Mouse (Mus musculus) limb, embryonic 10.5 days (tissue): ENCODE results near the gene Kazn. TPM values are rescaled to one million over a fixed set of nuclear protein-coding genes. Genes with fewer than 3 reads are reported as not detected.
A peak's percentile ranks its signal among the peaks of the same experiment; 100 is the strongest.

ENCODE experiments used
- DNase-seq: peaks from one replicate; pipeline ENCODE4 v3.0.0-alpha.2; 2017; ENCODE audit warnings: low spot score
- H3K27ac ChIP-seq: fragments of 300-500 bp; sonication (generic); 2 replicates; pipeline ENCODE4 v1.5.1; 2016; ENCODE audit warnings: mild to moderate bottlenecking
- H3K27me3 ChIP-seq: fragments of 300-500 bp; sonication (generic); 2 replicates; pipeline ENCODE4 v1.6.1; 2016; ENCODE audit warnings: low read depth, mild to moderate bottlenecking; ENCODE audit not compliant: poor library complexity, severe bottlenecking
- H3K36me3 ChIP-seq: fragments of 300-500 bp; sonication (generic); 2 replicates; pipeline ENCODE4 v1.6.1; 2016; ENCODE audit warnings: mild to moderate bottlenecking, moderate library complexity
- H3K4me1 ChIP-seq: fragments of 300-500 bp; sonication (generic); 2 replicates; pipeline ENCODE4 v1.6.1; 2016
- H3K4me3 ChIP-seq: fragments of 300-500 bp; sonication (generic); 2 replicates; pipeline ENCODE4 v1.5.1; 2016; ENCODE audit warnings: mild to moderate bottlenecking, moderate library complexity
- H3K9me3 ChIP-seq: fragments of 300-500 bp; sonication (generic); replicated peaks from 2 replicates; pipeline ENCODE4 v1.6.1; 2016; ENCODE audit warnings: mild to moderate bottlenecking
- WGBS: fragments of 180-500 bp; shearing (Covaris S2); methylation state at CpG from one replicate; pipeline ENCODE4 v1.1.7; 2016; 5-methylcytosine and 5-hydroxymethylcytosine counted together
- polyA plus RNA-seq: library from polyadenylated mRNA; unstranded; fragments of >200 nt; fragmentation: Nextera tagmentation; extraction: Ambion mirVana; gene quantifications from 2 replicates; pipeline ENCODE4 v1.2.1, GENCODE M21; 2016

Kazn gene
- polyA plus RNA-seq, 1 experiment from 2014 or later: 9.3 TPM

DNA sequence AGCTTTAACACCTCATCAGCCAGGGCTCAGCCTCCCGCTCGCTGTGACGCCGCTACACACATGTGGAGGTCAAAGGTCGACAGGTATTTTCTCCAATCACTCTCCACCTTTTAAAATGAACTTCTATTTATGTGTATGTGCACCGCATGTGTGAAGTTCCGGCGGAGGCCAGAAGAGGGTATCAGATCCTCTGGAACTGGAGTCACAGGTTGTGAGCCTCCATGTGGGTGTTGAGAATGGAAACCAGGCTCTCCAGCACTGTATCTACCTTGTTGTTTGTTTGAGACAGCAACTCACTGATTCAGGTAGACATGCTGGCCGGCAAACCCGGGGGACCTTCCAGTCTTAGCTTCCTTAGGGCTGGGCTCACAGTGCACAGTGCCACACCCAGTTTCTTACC is 91.5 kb downstream of the Kazn start:
- no peak overlapping the region for H3K27ac ChIP-seq
- H3K27me3 ChIP-seq: no peaks in the 10 kb centered on the region
- no peak overlapping the region for H3K4me3 ChIP-seq
- peaks cover 52% of the 10 kb centered on the region for H3K36me3 ChIP-seq
- no peaks in the 10 kb centered on the region for H3K9me3 ChIP-seq
- WGBS: 84% methylated on average over 10 of the region's 10 CpGs
- H3K4me1 ChIP-seq: no peaks in the 10 kb centered on the region
- no peak for DNase-seq

GRCm38 (mm10) chr4:142144096-142144495 is 95.1 kb downstream of the Kazn start:
- H3K27me3 ChIP-seq: no peaks in the 10 kb centered on the region
- H3K4me1 ChIP-seq: no peaks in the 10 kb centered on the region; the same call in 1 of the 2 replicates
- H3K27ac ChIP-seq: no peak overlapping the region
- no peak for DNase-seq
- no peak overlapping the region for H3K4me3 ChIP-seq
- H3K36me3 ChIP-seq: peaks cover 49% of the 10 kb centered on the region
- H3K9me3 ChIP-seq: no peaks in the 10 kb centered on the region
- WGBS: 53% methylated on average over 5 of the region's 5 CpGs

DNA sequence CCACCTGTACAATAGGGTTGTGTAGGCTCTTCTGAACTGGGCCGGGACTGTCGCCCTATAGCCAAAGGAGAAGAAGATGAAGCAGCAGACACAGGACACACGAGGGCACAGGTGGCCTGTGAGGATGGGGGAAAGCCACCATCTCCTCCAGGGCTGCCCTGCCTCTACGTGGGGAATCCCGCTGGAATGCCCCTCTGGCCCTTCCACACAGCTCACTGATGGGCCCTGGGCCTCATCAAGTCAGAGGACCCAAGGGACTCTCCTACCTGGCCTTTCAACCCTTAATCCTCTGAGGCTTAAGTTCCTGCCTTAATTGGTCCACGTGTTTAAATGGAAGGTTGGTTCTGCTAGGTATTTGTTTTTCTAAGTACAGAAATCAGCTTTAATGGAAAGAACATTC is 95.9 kb downstream of the Kazn start:
- no peaks in the 10 kb centered on the region for H3K9me3 ChIP-seq
- 84% methylated on average over 6 of the region's 6 CpGs for WGBS

GRCm38 (mm10) chr4:142139729-142140128 is 99.5 kb downstream of the Kazn start:
- no peak overlapping the region for H3K27ac ChIP-seq
- 88% methylated on average over 5 of the region's 5 CpGs for WGBS

More for the DNA sequence above, 95.9 kb downstream of the Kazn start:
- Histone ChIP-seq H3K27me3 (no peaks in the 10 kb centered on the region), H3K4me1 (peaks cover 3% of the 10 kb centered on the region; the same call in 1 of the 2 replicates), H3K36me3 (peaks cover 40% of the 10 kb centered on the region), H3K27ac (no peak overlapping the region; the same call in 1 of the 2 replicates), H3K4me3 (no peak overlapping the region)
- DNase-seq: no peak

GRCm38 (mm10) chr4:142138356-142139099 is 100.7 kb downstream of the Kazn start:
- Histone ChIP-seq H3K9me3 (no peaks in the 10 kb centered on the region), H3K4me1 (peaks cover 3% of the 10 kb centered on the region; the same call in 1 of the 2 replicates), H3K27me3 (no peaks in the 10 kb centered on the region), H3K27ac (0 out of 2 replicates have a peak overlapping the region, but pooled peaks have one; percentile 32), H3K4me3 (no peak overlapping the region), H3K36me3 (peaks cover 17% of the 10 kb centered on the region)
- WGBS: 51% methylated on average over 9 of the region's 9 CpGs
- no peak for DNase-seq

More at GRCm38 (mm10) chr4:142139729-142140128, 99.5 kb downstream of the Kazn start:
- Histone ChIP-seq H3K9me3 (no peaks in the 10 kb centered on the region), H3K4me1 (peaks cover 3% of the 10 kb centered on the region; the same call in 1 of the 2 replicates), H3K4me3 (no peak overlapping the region), H3K36me3 (peaks cover 17% of the 10 kb centered on the region), H3K27me3 (no peaks in the 10 kb centered on the region)
- DNase-seq: no peak

- Histone ChIP-seq H3K4me1 (peaks cover 3% of the 10 kb centered on the region; the same call in 1 of the 2 replicates), H3K9me3 (no peaks in the 10 kb centered on the region), H3K4me3 (no peak overlapping the region), H3K27me3 (no peaks in the 10 kb centered on the region), H3K36me3 (peaks cover 6% of the 10 kb centered on the region), H3K27ac (no peak overlapping the region)
- 93% methylated on average over 10 of the region's 10 CpGs for WGBS
- no peak for DNase-seq
Observed at GRCm38 (mm10) chr4:142136766-142137503, 102.3 kb downstream of the Kazn start.

- H3K36me3 ChIP-seq: 0 out of 2 replicates have a peak, but pooled peaks cover 2% of the 10 kb centered on the region
- WGBS: 88% methylated on average over 2 of the region's 2 CpGs
- no peak for DNase-seq
- H3K27me3 ChIP-seq: no peaks in the 10 kb centered on the region
- 0 out of 2 replicates have a peak overlapping the region, but pooled peaks have one; percentile 10 for H3K27ac ChIP-seq
- no peaks in the 10 kb centered on the region for H3K9me3 ChIP-seq
- H3K4me1 ChIP-seq: peaks cover 12% of the 10 kb centered on the region
- no peak overlapping the region for H3K4me3 ChIP-seq
Observed at GRCm38 (mm10) chr4:142135515-142135914, 103.7 kb downstream of the Kazn start.

- Histone ChIP-seq H3K4me1 (peaks cover 27% of the 10 kb centered on the region), H3K4me3 (no peak overlapping the region), H3K36me3 (no peaks in the 10 kb centered on the region), H3K9me3 (no peaks in the 10 kb centered on the region), H3K27me3 (no peaks in the 10 kb centered on the region), H3K27ac (peak overlapping the region; percentile 71)
- peak; percentile 54 for DNase-seq
- 57% methylated on average over 5 of the region's 5 CpGs for WGBS
Observed at GRCm38 (mm10) chr4:142130162-142130561, 109.0 kb downstream of the Kazn start.

DNA sequence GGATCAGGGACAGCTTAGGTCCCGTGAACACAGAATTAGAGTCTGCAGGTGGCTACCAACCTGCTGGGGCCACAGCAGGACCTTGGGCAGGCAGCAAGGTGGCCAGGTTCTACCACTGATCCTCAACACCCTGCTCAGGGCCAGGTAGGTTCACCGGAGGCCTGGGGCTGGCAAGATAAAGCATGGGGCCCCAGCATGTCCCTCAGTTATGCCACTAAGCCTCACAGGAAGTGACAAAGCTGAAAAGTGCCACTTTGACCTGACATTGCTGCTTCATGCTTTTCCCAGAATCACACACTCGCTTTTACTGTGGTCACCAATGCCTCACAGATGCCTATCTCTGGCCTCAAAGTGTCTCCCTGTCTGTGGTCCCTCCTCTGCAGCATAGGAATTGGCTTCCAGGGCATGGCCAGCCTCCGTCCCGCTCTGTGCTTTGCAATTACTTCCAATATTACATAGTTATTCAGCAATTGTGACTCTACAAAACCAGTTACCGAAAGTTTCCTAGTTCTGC is 111.9 kb downstream of the Kazn start:
- no peaks in the 10 kb centered on the region for H3K27me3 ChIP-seq
- no peak overlapping the region for H3K4me3 ChIP-seq
- H3K36me3 ChIP-seq: no peaks in the 10 kb centered on the region
- 84% methylated on average over 6 of the region's 6 CpGs for WGBS
- no peaks in the 10 kb centered on the region for H3K9me3 ChIP-seq
- H3K4me1 ChIP-seq: peaks cover 27% of the 10 kb centered on the region
- 0 out of 2 replicates have a peak overlapping the region, but pooled peaks have one; percentile 30 for H3K27ac ChIP-seq
- DNase-seq: no peak

- H3K9me3 ChIP-seq: no peaks in the 10 kb centered on the region
- 74% methylated on average over 10 of the region's 10 CpGs for WGBS
- H3K4me1 ChIP-seq: peaks cover 28% of the 10 kb centered on the region
- H3K4me3 ChIP-seq: no peak overlapping the region
- no peaks in the 10 kb centered on the region for H3K36me3 ChIP-seq
- DNase-seq: no peak
- no peaks in the 10 kb centered on the region for H3K27me3 ChIP-seq
- H3K27ac ChIP-seq: 0 out of 2 replicates have a peak overlapping the region, but pooled peaks have one; percentile 30
Observed at GRCm38 (mm10) chr4:142126641-142127274, 112.4 kb downstream of the Kazn start.

DNA sequence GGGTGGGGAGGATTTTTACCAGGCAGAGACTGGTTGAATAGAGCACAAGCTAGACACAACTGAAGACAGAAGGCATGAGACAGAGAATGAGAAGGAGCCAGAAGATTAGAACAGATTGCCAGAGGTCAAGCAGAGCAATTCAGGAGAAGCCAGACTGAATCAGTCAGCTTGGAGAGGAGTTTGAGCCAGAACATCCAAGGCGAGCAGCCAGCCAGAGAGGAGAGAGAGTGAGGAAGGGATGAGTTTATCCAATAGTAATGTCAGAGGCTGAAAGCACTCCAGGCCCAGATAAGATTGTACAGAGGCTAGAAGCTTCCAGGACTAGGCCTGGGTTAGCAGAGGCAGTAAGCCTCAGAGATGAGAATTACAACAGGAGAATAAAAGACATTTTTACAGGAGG is 118.0 kb downstream of the Kazn start:
- peaks cover 46% of the 10 kb centered on the region for H3K4me1 ChIP-seq

GRCm38 (mm10) chr4:142118522-142118921 is 120.7 kb downstream of the Kazn start:
- DNase-seq: peak; percentile 59
- no peaks in the 10 kb centered on the region for H3K36me3 ChIP-seq
- H3K4me3 ChIP-seq: no peak overlapping the region
- H3K4me1 ChIP-seq: peaks cover 49% of the 10 kb centered on the region
- peak overlapping the region; percentile 81 for H3K27ac ChIP-seq
- 0 out of 2 replicates have a peak, but pooled peaks cover 10% of the 10 kb centered on the region for H3K27me3 ChIP-seq
- no peaks in the 10 kb centered on the region for H3K9me3 ChIP-seq
- WGBS: 32% methylated on average over 7 of the region's 7 CpGs

More for the DNA sequence above, 118.0 kb downstream of the Kazn start:
- DNase-seq: no peak
- peak overlapping the region; percentile 66 for H3K27ac ChIP-seq
- no peaks in the 10 kb centered on the region for H3K9me3 ChIP-seq
- H3K4me3 ChIP-seq: no peak overlapping the region
- no peaks in the 10 kb centered on the region for H3K27me3 ChIP-seq
- no peaks in the 10 kb centered on the region for H3K36me3 ChIP-seq
- WGBS: 59% methylated on average over 1 of the region's 1 CpGs
